Mouse (Mus musculus) bone marrow macrophage, adult 2 months (primary cell): ENCODE measurements at regions not wholly inside any gene's neighbourhood (a gene's known extent, or its start where the extent isn't known, plus 50 kb on each side); places are given as distances from the start of the nearest gene placed in this dataset.

Experiments used
- H3K27ac ChIP-seq: 2 replicates; pipeline ENCODE4 v1.5.1; 2012; ENCODE audit warnings: low read depth, low read length; ENCODE audit not compliant: insufficient read depth
- H3K4me1 ChIP-seq: 2 replicates; pipeline ENCODE4 v1.6.1; 2012; ENCODE audit warnings: low read length; ENCODE audit not compliant: control insufficient read depth, insufficient read depth
- H3K4me3 ChIP-seq: 2 replicates; pipeline ENCODE4 v1.5.1; 2012; ENCODE audit warnings: mild to moderate bottlenecking, low read length, moderate library complexity; ENCODE audit not compliant: insufficient read depth
- CTCF ChIP-seq: IDR thresholded peaks from 2 replicates; pipeline ENCODE4 v1.5.1; 2012; ENCODE audit warnings: low read depth, mild to moderate bottlenecking, low read length, moderate library complexity
- POLR2A ChIP-seq: IDR thresholded peaks from 2 replicates; pipeline ENCODE4 v1.6.1; 2012; ENCODE audit warnings: mild to moderate bottlenecking, low read depth, low read length, borderline replicate concordance

GRCm38 (mm10) chr1:148903093-148903492, 1058.0 kb downstream of the Pla2g4a start:
- Histone ChIP-seq H3K4me1 (peaks cover 9% of the 10 kb centered on the region), H3K27ac (peak overlapping the region; percentile 89), H3K4me3 (no peak overlapping the region)
- no peak for TF ChIP-seq CTCF
- TF ChIP-seq POLR2A, result no peak

- H3K4me1 ChIP-seq, result peaks cover 9% of the 10 kb centered on the region
- no peak overlapping the region for H3K27ac ChIP-seq
- no peak overlapping the region for H3K4me3 ChIP-seq
- TF ChIP-seq POLR2A (no peak), CTCF (no peak)
These were observed 1059.6 kb downstream of the Pla2g4a start for GRCm38 (mm10) chr1:148901319-148902033.

GRCm38 (mm10) chr1:148870788-148871187, 1090.3 kb downstream of the Pla2g4a start:
- 0 out of 2 replicates have a peak, but pooled peaks cover 2% of the 10 kb centered on the region for H3K4me1 ChIP-seq
- no peak for TF ChIP-seq CTCF
- no peak overlapping the region for H3K27ac ChIP-seq
- no peak overlapping the region for H3K4me3 ChIP-seq

- Histone ChIP-seq H3K27ac (no peak overlapping the region), H3K4me3 (no peak overlapping the region), H3K4me1 (no peaks in the 10 kb centered on the region)
- no peak for TF ChIP-seq CTCF
- TF ChIP-seq POLR2A, result no peak
These were observed 1097.5 kb downstream of the Pla2g4a start for GRCm38 (mm10) chr1:148863582-148863981.

- TF ChIP-seq POLR2A (no peak), CTCF (no peak)
- Histone ChIP-seq H3K4me3 (no peak overlapping the region), H3K4me1 (no peaks in the 10 kb centered on the region), H3K27ac (no peak overlapping the region)
These were observed 1108.1 kb downstream of the Pla2g4a start for GRCm38 (mm10) chr1:148852990-148853389.

GRCm38 (mm10) chr1:148846595-148846994, 1114.5 kb downstream of the Pla2g4a start:
- no peaks in the 10 kb centered on the region for H3K4me1 ChIP-seq
- TF ChIP-seq POLR2A (no peak), CTCF (no peak)
- no peak overlapping the region for H3K27ac ChIP-seq
- H3K4me3 ChIP-seq, result no peak overlapping the region

- TF ChIP-seq CTCF, result no peak
- no peak for TF ChIP-seq POLR2A
- Histone ChIP-seq H3K27ac (no peak overlapping the region), H3K4me3 (no peak overlapping the region), H3K4me1 (no peaks in the 10 kb centered on the region)
These were observed 1137.9 kb downstream of the Pla2g4a start for GRCm38 (mm10) chr1:148823146-148823545.

- no peak overlapping the region for H3K4me3 ChIP-seq
These were observed 1152.4 kb downstream of the Pla2g4a start for GRCm38 (mm10) chr1:148808707-148809106.

GRCm38 (mm10) chr1:148797110-148797509, 1164.0 kb downstream of the Pla2g4a start:
- TF ChIP-seq CTCF (no peak), POLR2A (no peak)

More at GRCm38 (mm10) chr1:148808707-148809106, 1152.4 kb downstream of the Pla2g4a start:
- Histone ChIP-seq H3K4me1 (peaks cover 4% of the 10 kb centered on the region), H3K27ac (no peak overlapping the region)
- TF ChIP-seq CTCF, result no peak

GRCm38 (mm10) chr1:148750806-148751205, 1210.3 kb downstream of the Pla2g4a start:
- Histone ChIP-seq H3K4me1 (no peaks in the 10 kb centered on the region), H3K4me3 (no peak overlapping the region), H3K27ac (no peak overlapping the region)
- TF ChIP-seq POLR2A (no peak), CTCF (no peak)

More at GRCm38 (mm10) chr1:148797110-148797509, 1164.0 kb downstream of the Pla2g4a start:
- Histone ChIP-seq H3K27ac (no peak overlapping the region), H3K4me3 (no peak overlapping the region), H3K4me1 (no peaks in the 10 kb centered on the region)
